Mouse (Mus musculus) limb, embryonic 15.5 days (tissue): ENCODE data around the gene Ppp1r9b. TPM values are rescaled to one million over a fixed set of nuclear protein-coding genes. Genes with fewer than 3 reads are reported as not detected.
A peak's percentile ranks its signal among the peaks of the same experiment; 100 is the strongest.

Experiments
- ATAC-seq: fragments of 200-750 bp; cut with Nextera tagmentation; 2 replicates; pipeline ENCODE4 v1.8.0; 2017; ENCODE audit warnings: low read depth, moderate TSS enrichment; ENCODE audit not compliant: insufficient number of reproducible peaks, low FRiP score, low TSS enrichment
- H3K27ac ChIP-seq: fragments of 300-500 bp; sonication (generic); 2 replicates; pipeline ENCODE4 v1.5.1; 2015; ENCODE audit warnings: moderate library complexity, mild to moderate bottlenecking, inconsistent platforms
- H3K27me3 ChIP-seq: fragments of 300-500 bp; sonication (generic); 2 replicates; pipeline ENCODE4 v1.6.1; 2015; ENCODE audit warnings: inconsistent platforms
- H3K36me3 ChIP-seq: fragments of 300-500 bp; sonication (generic); 2 replicates; pipeline ENCODE4 v1.6.1; 2015; ENCODE audit warnings: inconsistent platforms
- H3K4me1 ChIP-seq: fragments of 300-500 bp; sonication (generic); 2 replicates; pipeline ENCODE4 v1.6.1; 2015; ENCODE audit warnings: inconsistent platforms
- H3K4me2 ChIP-seq: fragments of 300-500 bp; sonication (generic); 2 replicates; pipeline ENCODE4 v1.6.1; 2015; ENCODE audit warnings: mild to moderate bottlenecking, inconsistent platforms
- H3K4me3 ChIP-seq: fragments of 300-500 bp; sonication (generic); 2 replicates; pipeline ENCODE4 v1.5.1; 2015; ENCODE audit warnings: mild to moderate bottlenecking, inconsistent platforms
- H3K9ac ChIP-seq: fragments of 300-500 bp; sonication (generic); 2 replicates; pipeline ENCODE4 v1.6.1; 2015; ENCODE audit warnings: inconsistent platforms
- H3K9me3 ChIP-seq: fragments of 300-500 bp; sonication (generic); 2 replicates; pipeline ENCODE4 v1.6.1; 2016; ENCODE audit warnings: inconsistent platforms
- WGBS: fragments of 180-500 bp; shearing (Covaris S2); methylation state at CpG from one replicate; pipeline ENCODE4 v1.1.7; 2015; 5-methylcytosine and 5-hydroxymethylcytosine counted together
- polyA plus RNA-seq: library from polyadenylated mRNA; unstranded; fragments of >200 nt; fragmentation: Nextera tagmentation; extraction: Ambion mirVana; gene quantifications from 2 replicates; pipeline ENCODE4 v1.2.1, GENCODE M21; 2015

The Ppp1r9b gene
- polyA plus RNA-seq, 1 experiment from 2014 or later: 9.7 TPM

DNA sequence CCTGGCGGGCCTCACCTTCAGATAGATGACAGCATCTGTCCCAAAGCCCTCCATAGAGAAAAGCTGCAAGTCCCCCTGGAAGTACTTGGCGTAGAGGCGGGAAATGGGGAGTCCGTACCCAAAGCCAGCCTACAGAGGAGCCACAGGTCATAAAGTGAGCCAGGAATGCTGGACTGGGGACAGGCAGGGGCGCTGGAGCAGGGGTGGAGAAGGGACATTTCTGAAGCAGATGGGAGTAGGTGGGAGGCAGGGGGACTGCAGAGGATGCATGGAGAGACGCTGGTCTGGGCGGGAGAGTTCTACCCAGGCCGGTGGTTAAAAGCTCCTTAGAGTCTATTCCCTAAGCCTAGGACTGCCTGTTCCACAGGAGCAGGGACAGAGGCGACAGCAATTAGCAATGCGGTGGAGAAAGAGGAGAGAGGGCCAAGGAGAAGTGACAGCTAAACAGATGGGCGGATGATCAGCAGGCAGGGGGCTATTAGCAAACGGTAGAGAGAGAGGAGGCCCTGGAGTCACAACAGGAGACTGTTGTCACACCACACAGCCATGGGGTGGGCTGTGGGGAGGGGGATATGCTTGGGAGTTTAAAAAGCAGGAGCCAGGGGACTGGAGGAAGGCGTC, 37.1 kb downstream of the Ppp1r9b start:
- Histone ChIP-seq H3K9me3 (no peaks in the 10 kb centered on the region), H3K27ac (no peak overlapping the region), H3K27me3 (no peaks in the 10 kb centered on the region), H3K9ac (no peak overlapping the region), H3K4me2 (no peak overlapping the region), H3K4me3 (no peak overlapping the region), H3K4me1 (peaks cover 3% of the 10 kb centered on the region; the same call in 1 of the 2 replicates), H3K36me3 (peaks cover 44% of the 10 kb centered on the region)
- WGBS: 28% methylated on average over 13 of the region's 13 CpGs
- ATAC-seq: no peak

DNA sequence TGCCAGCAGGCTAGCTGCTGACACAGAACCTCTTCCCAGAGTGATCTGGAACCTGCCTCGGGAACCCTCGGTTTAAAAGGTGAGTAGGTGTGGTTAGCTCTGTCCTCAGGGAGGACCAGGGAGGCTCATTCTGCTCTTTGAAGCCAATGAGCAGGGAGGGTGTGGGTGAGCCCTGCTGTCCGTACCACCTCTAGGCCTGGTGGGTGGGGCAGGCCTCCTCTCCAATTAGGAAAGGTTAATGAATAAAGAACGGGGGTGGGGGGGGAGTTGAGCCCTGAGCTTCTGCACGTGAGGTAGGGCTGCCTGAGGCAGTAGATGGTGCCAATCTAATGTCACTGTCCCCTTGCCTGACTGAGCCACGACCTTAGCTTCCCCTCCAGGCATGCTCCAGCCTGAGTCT, 42.1 kb downstream of the Ppp1r9b start:
- Histone ChIP-seq H3K9me3 (no peaks in the 10 kb centered on the region), H3K4me3 (no peak overlapping the region), H3K27me3 (no peaks in the 10 kb centered on the region), H3K9ac (no peak overlapping the region), H3K4me1 (peaks cover 5% of the 10 kb centered on the region; the same call in 1 of the 2 replicates), H3K4me2 (no peak overlapping the region), H3K27ac (no peak overlapping the region), H3K36me3 (peaks cover 36% of the 10 kb centered on the region)
- ATAC-seq: no peak
- 14% methylated on average over 6 of the region's 6 CpGs for WGBS

DNA sequence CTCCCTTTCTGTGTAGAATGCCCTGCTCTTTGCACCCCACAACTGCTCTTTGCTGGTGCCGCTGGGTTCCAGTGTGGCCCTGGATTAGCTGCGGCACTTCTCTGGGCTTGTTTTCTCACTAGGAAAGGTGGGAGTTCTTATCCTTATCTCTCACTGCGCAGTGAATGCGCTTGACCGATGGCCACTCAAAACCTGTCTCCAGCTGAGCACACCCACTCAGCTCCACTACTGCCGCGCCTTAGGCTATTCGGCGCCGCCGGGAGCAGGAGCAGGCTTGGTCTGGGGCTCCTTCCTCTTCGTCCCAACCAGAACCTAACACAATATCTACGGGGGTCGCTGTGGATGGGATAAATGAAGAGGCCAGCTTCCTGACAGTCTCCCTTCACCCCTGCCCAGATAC, 42.8 kb downstream of the Ppp1r9b start:
- 76% methylated on average over 14 of the region's 14 CpGs for WGBS
- ATAC-seq: no peak
- H3K4me2 ChIP-seq: no peak overlapping the region

DNA sequence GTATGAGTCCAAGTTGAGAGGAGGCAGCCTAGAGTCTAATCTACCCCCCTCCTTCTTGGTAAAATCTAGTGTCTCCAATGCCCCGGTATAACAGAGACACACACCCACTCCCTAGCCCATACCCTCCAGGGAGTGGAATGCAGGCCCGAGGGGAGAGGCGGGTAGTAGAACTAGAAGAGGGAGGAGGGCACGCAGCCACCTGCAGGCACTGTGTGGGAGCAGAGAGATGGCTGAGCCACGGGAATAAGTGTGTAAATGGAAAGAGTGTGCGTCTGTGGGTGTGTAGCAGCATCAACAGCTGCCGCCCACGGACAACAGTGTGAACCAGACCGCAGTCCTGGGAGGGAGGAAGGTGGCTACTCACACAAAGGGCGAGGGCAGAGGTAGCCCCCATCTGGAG, 44.1 kb downstream of the Ppp1r9b start:
- Histone ChIP-seq H3K4me1 (peaks cover 7% of the 10 kb centered on the region; the same call in 1 of the 2 replicates), H3K4me3 (no peak overlapping the region), H3K36me3 (peaks cover 41% of the 10 kb centered on the region), H3K9me3 (no peaks in the 10 kb centered on the region), H3K9ac (no peak overlapping the region), H3K27ac (no peak overlapping the region), H3K4me2 (no peak overlapping the region), H3K27me3 (no peaks in the 10 kb centered on the region)
- no peak for ATAC-seq
- WGBS: 54% methylated on average over 10 of the region's 10 CpGs

More for the DNA sequence above, 42.8 kb downstream of the Ppp1r9b start:
- H3K27ac ChIP-seq: no peak overlapping the region
- H3K27me3 ChIP-seq: no peaks in the 10 kb centered on the region
- peaks cover 5% of the 10 kb centered on the region; the same call in 1 of the 2 replicates for H3K4me1 ChIP-seq
- peaks cover 42% of the 10 kb centered on the region for H3K36me3 ChIP-seq
- H3K9me3 ChIP-seq: no peaks in the 10 kb centered on the region
- no peak overlapping the region for H3K9ac ChIP-seq
- no peak overlapping the region for H3K4me3 ChIP-seq

DNA sequence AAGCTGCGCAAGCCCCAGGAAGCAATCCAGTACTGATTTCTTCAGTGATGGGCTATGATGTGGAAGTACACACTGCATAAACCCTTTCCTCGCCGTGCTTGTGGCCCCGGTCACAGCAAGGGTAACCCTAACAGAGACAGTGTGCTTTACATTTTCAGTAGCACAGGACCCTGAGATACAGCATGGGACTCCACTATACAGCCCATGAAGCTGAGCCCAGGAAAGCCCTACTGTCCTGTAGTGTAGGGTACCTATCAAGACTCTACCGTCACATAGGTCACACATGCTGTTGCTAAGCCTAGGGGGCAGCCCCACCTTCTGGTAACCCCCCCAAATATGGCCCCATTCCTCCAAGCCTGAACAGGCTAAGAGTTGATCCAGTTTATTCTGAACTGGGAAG, 45.7 kb downstream of the Ppp1r9b start:
- H3K27me3 ChIP-seq: no peaks in the 10 kb centered on the region
- no peak overlapping the region for H3K4me2 ChIP-seq
- H3K9ac ChIP-seq: no peak overlapping the region
- H3K36me3 ChIP-seq: peaks cover 40% of the 10 kb centered on the region
- no peak overlapping the region for H3K4me3 ChIP-seq
- ATAC-seq: no peak
- no peak overlapping the region for H3K27ac ChIP-seq
- WGBS: 96% methylated on average over 5 of the region's 5 CpGs
- H3K4me1 ChIP-seq: peaks cover 16% of the 10 kb centered on the region
- H3K9me3 ChIP-seq: no peaks in the 10 kb centered on the region

DNA sequence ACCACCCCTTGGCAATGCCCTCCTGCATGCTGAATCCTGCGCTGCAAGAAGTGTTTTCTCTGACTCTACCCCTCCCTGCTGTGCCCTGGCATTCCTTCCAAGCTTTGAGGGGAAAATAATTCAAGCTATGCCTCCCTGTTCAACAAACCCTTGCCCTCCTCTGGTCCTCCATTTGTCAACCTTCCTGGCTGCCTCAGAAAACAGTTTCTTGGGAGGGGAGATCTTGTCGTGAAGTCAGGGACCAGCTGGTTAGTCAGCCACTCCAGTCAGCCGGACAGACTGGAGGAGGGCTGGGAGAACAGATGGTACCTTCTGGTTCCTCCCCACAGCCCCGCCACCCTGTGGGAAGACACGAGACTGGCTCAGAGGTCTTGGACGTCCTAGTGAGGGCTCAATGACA, 46.5 kb downstream of the Ppp1r9b start:
- H3K27me3 ChIP-seq: no peaks in the 10 kb centered on the region
- ATAC-seq: no peak
- H3K9me3 ChIP-seq: no peaks in the 10 kb centered on the region
- peaks cover 24% of the 10 kb centered on the region for H3K4me1 ChIP-seq
- 61% methylated on average over 6 of the region's 6 CpGs for WGBS
- H3K9ac ChIP-seq: no peak overlapping the region
- H3K4me2 ChIP-seq: no peak overlapping the region
- H3K27ac ChIP-seq: no peak overlapping the region
- H3K4me3 ChIP-seq: no peak overlapping the region
- H3K36me3 ChIP-seq: peaks cover 37% of the 10 kb centered on the region

DNA sequence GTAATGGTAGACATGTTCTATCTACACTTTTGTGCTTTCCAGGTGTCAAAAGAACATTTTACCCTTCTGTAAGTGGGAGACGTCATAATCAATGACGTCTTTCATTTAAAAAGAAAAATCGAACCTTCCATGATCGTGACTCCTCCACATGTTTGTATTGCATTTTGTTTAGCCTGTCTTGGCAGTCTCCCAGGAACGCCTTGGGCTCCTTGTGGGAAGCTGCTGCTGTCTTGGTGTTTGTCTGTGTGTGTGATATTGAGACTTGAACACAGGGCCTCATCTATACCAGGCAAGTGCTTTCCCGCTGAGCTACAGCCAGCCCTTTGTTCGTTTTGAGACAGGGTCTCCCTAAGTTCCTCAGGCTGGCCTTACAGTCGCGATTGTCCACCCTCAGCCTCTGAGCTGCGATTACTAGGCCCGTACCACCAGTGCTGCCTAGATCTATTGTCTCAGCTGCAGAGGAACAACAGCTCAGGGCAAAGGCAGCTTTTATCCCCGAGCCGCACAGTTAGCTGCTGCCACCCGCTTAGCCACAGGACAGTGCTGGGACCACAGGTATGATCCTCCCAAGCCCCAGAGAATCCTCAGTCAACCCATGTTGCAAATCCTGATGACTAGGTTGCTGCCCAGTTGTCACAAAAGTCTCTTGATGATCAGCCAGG, 47.5 kb downstream of the Ppp1r9b start:
- Histone ChIP-seq H3K27ac (no peak overlapping the region), H3K4me1 (peaks cover 27% of the 10 kb centered on the region), H3K36me3 (peaks cover 37% of the 10 kb centered on the region), H3K9ac (no peak overlapping the region), H3K27me3 (no peaks in the 10 kb centered on the region), H3K4me2 (no peak overlapping the region), H3K4me3 (no peak overlapping the region), H3K9me3 (no peaks in the 10 kb centered on the region)
- WGBS: 79% methylated on average over 14 of the region's 14 CpGs
- no peak for ATAC-seq

DNA sequence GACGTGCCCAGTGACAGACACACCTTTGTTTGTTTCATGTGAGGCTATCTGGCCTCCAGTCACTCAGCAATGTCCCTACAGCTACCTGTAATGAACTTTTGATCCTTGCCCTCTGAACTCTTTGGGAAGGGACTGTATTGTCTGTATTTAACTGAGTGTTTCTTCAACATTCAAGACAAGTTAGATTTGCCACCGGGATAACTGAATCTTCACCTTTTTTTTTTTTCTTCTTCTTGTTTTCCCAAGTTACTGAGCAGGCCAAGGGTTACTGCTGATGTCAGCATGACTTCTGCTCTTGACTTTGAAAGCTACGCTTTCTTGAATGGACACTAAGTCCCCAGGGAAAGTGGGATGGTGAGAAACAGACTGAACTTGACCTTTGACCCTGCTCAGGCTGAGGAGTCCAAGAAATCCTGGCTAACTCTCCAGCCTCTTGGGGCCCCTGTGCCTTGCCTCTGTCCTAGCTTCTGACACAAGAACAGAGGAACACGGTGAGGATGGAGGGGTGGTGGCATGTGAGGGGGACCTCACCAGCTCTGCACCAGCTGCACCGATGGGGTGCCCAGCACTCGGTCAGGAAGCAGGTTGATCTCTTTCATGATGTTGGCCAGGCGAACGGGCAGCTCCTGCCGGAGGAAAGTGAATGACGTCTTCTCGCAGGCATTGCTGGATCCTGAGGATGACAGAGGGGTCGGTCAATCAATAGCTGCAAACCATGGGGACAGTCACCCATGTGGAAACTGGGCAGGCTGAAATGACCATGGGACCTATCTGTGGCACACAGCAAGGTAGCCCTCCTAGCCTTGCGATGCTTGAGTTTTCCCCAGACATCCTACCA, 48.2 kb downstream of the Ppp1r9b start:
- 83% methylated on average over 13 of the region's 13 CpGs for WGBS
- H3K4me1 ChIP-seq: peaks cover 27% of the 10 kb centered on the region
- H3K9me3 ChIP-seq: no peaks in the 10 kb centered on the region
- H3K4me3 ChIP-seq: no peak overlapping the region
- H3K36me3 ChIP-seq: peaks cover 37% of the 10 kb centered on the region
- H3K27ac ChIP-seq: no peak overlapping the region
- no peak for ATAC-seq
- no peak overlapping the region for H3K9ac ChIP-seq
- H3K27me3 ChIP-seq: no peaks in the 10 kb centered on the region
- H3K4me2 ChIP-seq: no peak overlapping the region

DNA sequence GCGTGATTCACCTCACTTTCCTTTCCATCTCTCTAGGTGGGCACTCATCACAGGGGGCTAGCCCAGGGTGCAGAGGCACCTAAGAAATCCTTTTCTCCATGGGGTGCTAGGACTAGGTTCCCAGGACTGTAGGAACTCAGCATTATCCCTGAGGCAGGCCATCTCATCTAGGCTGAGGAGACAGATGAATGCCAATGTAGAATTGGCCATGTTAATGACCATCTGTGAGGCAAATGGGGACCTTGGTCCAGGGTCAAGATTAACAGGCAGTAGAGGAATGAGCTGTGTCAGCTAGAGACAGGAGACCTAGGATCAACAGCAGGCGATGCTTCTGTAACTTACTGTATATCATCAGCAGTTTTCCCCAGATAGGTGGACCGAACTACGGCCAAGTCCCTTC, 48.9 kb downstream of the Ppp1r9b start:
- peak overlapping the region; percentile 82; the same call in 1 of the 2 replicates for H3K4me3 ChIP-seq

DNA sequence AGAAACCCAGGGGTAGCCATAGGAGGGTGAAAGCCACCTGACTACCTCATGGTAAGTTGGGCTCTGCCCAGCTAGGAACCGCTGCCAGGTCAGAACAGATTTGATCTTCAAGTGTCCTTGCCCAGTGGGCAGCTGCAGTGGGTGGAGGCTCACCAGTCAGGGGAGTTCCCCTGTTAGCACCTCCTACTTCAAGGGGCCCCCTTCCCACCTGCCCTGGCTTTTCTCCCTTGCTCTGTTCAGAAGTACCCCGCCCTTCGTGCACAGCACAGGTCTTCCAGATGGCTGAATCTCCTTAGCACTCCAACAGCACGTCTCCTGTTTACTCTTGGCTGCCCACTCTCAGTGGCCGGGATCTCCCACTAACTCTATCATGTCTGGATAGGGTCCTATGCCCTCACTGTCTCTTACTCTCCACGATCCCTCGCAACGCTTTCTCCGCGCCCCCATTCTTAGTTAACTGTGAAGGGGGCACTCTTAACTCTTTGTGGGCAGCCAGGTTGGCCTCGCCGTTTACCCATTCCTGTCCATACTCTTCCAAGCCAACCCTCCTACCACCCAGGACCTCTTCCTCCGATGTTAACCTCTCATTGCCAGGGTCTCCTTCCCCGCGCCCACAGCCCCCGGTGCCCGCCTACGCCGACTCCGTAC, 49.8 kb downstream of the Ppp1r9b start:
- H3K4me2 ChIP-seq: peak overlapping the region; percentile 82
- no peaks in the 10 kb centered on the region for H3K9me3 ChIP-seq
- H3K27ac ChIP-seq: peak overlapping the region; percentile 86
- H3K27me3 ChIP-seq: no peaks in the 10 kb centered on the region
- no peak for ATAC-seq
- WGBS: 1% methylated on average over 20 of the region's 20 CpGs
- H3K4me3 ChIP-seq: peak overlapping the region; percentile 82
- H3K9ac ChIP-seq: peak overlapping the region; percentile 77
- peaks cover 22% of the 10 kb centered on the region for H3K4me1 ChIP-seq
- peaks cover 30% of the 10 kb centered on the region for H3K36me3 ChIP-seq

More for the DNA sequence above, 48.9 kb downstream of the Ppp1r9b start:
- Histone ChIP-seq H3K27ac (no peak overlapping the region), H3K4me1 (peaks cover 26% of the 10 kb centered on the region), H3K27me3 (no peaks in the 10 kb centered on the region), H3K36me3 (peaks cover 36% of the 10 kb centered on the region), H3K9ac (0 out of 2 replicates have a peak overlapping the region, but pooled peaks have one; percentile 77), H3K9me3 (no peaks in the 10 kb centered on the region), H3K4me2 (peak overlapping the region; percentile 82)
- ATAC-seq: no peak
- WGBS: 81% methylated on average over 4 of the region's 4 CpGs

DNA sequence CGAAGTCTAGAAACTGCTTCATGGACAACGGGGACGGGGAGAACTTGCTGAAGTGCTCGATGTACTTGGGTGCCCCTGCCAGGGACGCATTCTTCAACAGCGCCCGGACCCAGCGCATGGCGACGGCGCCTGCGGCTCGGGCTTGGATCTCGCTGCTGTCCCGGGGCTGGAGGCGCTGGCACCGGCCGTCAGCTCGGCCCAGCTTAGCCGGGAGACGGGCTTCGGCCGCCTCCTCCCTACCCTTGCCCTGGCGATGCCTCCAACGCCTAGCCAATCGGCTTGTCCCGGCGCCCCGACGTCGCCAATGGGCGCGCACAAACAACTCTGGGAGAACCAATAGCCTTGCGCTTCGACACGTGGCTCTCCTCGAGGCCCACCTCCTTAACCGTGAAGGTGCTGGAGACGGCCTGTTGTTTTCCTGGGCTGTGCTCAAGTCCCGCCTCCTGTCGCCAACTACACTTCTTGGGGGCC, 50.3 kb downstream of the Ppp1r9b start, which contains the start of gene Pdk2:
Gene Pdk2, minus strand, starts transcription at position 216 of the 471 bp plus-strand sequence.
- Histone ChIP-seq H3K36me3 (peaks cover 26% of the 10 kb centered on the region), H3K27me3 (no peaks in the 10 kb centered on the region), H3K9ac (peak within 1 kb of the TSS; percentile 77), H3K27ac (peak within 1 kb of the TSS; percentile 86), H3K4me3 (peak within 1 kb of the TSS; percentile 82), H3K4me1 (peaks cover 22% of the 10 kb centered on the region), H3K9me3 (no peaks in the 10 kb centered on the region), H3K4me2 (peak within 1 kb of the TSS; percentile 82)
- WGBS: under 1% methylated on average over 40 of the region's 41 CpGs
- peak; percentile 96 for ATAC-seq
